Mouse (Mus musculus): ENCODE measurements around the gene Med8. TPM values are rescaled to one million over a fixed set of nuclear protein-coding genes. Genes with fewer than 3 reads are reported as not detected.

The Med8 gene
- polyA plus RNA-seq, 1 experiment = 76.1 TPM

DNA sequence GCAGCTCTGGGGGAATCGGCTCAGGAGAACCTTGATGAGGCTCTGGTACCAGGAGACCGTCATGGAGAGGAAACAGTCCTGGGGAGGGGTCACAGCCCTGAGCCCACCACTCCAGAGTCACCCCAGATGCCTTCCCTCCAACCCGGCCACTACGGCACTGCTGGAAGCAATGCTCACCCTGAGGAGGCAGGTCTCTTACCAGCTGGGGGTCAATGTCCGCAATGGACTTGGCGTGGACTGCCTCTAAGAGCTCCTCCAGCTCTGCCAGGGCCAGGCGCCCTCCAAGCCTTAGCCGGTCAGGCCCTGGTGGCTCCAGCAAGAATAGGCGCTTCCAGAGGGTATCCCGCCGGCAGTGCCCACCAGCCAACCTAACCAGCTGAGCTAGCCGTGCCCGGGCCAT is 44.5 kb upstream of the Med8 start:
- no peaks in the 10 kb centered on the region for H3K9me3 ChIP-seq (replicated peaks; ENCODE audit: control insufficient read depth, insufficient read depth, low read length, poor library complexity, severe bottlenecking)
- TF ChIP-seq EP300 (IDR thresholded peaks at IDR 0.05; ENCODE audit: insufficient read depth, low read depth, low read length) (no peak), CTCF (IDR thresholded peaks at IDR 0.05; ENCODE audit: low read depth, low read length) (no peak), POLR2A (IDR thresholded peaks at IDR 0.05; ENCODE audit: insufficient read depth, low read length) (no peak)
- H3K27ac ChIP-seq (ENCODE audit: insufficient read depth, low read length) = no peak overlapping the region
- H3K4me3 ChIP-seq (ENCODE audit: low read depth, low read length) = no peak overlapping the region
- no peaks in the 10 kb centered on the region for H3K27me3 ChIP-seq (ENCODE audit: control insufficient read depth, insufficient read depth, low read length, poor library complexity, severe bottlenecking)
- no peak overlapping the region for H3K9ac ChIP-seq (ENCODE audit: low read depth, poor library complexity, severe bottlenecking)
- H3K4me1 ChIP-seq (ENCODE audit: control insufficient read depth, insufficient read depth, low read length) = no peaks in the 10 kb centered on the region
- H3K36me3 ChIP-seq (ENCODE audit: control insufficient read depth, insufficient read depth, low read length, poor library complexity, severe bottlenecking) = peaks cover 19% of the 10 kb centered on the region

DNA sequence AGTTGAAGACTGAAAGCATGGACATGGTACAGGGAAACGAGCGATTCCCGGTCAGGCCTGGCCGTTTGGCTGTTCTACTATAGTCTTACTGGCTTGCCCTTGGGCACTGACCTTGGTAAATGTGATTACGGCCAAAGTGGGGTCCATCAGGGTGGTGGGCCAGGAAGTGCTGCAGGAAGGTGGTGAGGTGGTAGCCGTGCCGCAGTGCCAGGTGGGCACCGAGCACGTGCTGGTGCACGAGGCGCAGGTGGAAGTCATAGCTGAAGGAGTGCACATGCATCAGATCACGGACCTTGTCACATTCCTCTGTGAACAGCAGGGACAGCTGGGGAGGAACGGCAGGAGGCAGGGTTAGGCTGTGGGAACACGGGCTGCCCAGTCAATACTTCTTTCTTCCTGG is 43.1 kb upstream of the Med8 start:
- peaks cover 24% of the 10 kb centered on the region for H3K36me3 ChIP-seq (ENCODE audit: control insufficient read depth, insufficient read depth, low read length, poor library complexity, severe bottlenecking)
- H3K27ac ChIP-seq (ENCODE audit: insufficient read depth, low read length) = no peak overlapping the region
- H3K4me3 ChIP-seq (ENCODE audit: low read depth, low read length) = no peak overlapping the region
- TF ChIP-seq EP300 (IDR thresholded peaks at IDR 0.05; ENCODE audit: insufficient read depth, low read depth, low read length) = no peak
- no peak for TF ChIP-seq POLR2A (IDR thresholded peaks at IDR 0.05; ENCODE audit: insufficient read depth, low read length)
- TF ChIP-seq CTCF (IDR thresholded peaks at IDR 0.05; ENCODE audit: low read depth, low read length) = no peak
- no peaks in the 10 kb centered on the region for H3K4me1 ChIP-seq (ENCODE audit: control insufficient read depth, insufficient read depth, low read length)
- no peaks in the 10 kb centered on the region for H3K9me3 ChIP-seq (replicated peaks; ENCODE audit: control insufficient read depth, insufficient read depth, low read length, poor library complexity, severe bottlenecking)
- no peak overlapping the region for H3K9ac ChIP-seq (ENCODE audit: low read depth, poor library complexity, severe bottlenecking)
- H3K27me3 ChIP-seq (ENCODE audit: control insufficient read depth, insufficient read depth, low read length, poor library complexity, severe bottlenecking) = no peaks in the 10 kb centered on the region

DNA sequence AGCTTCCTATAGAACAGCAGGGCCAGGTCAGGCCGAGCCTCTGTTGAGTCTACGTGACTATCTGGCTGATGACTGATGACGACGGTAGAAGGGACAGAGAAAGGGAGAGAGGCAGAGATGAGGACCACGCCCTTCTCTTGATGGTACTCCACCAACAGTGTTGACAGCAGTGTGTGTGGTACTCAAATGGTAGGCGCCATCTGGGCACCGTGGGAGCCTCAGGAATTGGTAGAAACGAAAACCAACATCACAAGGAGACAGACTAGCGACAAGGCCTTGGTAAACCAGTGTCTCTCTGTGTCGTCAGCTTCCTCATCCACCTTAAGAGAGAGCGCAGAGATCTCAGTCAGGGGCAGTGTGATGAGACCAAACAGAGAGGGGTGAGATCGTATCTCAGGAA is 41.6 kb upstream of the Med8 start:
- no peaks in the 10 kb centered on the region for H3K4me1 ChIP-seq (ENCODE audit: control insufficient read depth, insufficient read depth, low read length)
- no peaks in the 10 kb centered on the region for H3K27me3 ChIP-seq (ENCODE audit: control insufficient read depth, insufficient read depth, low read length, poor library complexity, severe bottlenecking)
- H3K27ac ChIP-seq (ENCODE audit: insufficient read depth, low read length) = no peak overlapping the region
- TF ChIP-seq CTCF (IDR thresholded peaks at IDR 0.05; ENCODE audit: low read depth, low read length) (no peak), EP300 (IDR thresholded peaks at IDR 0.05; ENCODE audit: insufficient read depth, low read depth, low read length) (no peak), POLR2A (IDR thresholded peaks at IDR 0.05; ENCODE audit: insufficient read depth, low read length) (no peak)
- no peak overlapping the region for H3K9ac ChIP-seq (ENCODE audit: low read depth, poor library complexity, severe bottlenecking)
- H3K4me3 ChIP-seq (ENCODE audit: low read depth, low read length) = no peak overlapping the region
- H3K9me3 ChIP-seq (replicated peaks; ENCODE audit: control insufficient read depth, insufficient read depth, low read length, poor library complexity, severe bottlenecking) = no peaks in the 10 kb centered on the region
- peaks cover 31% of the 10 kb centered on the region for H3K36me3 ChIP-seq (ENCODE audit: control insufficient read depth, insufficient read depth, low read length, poor library complexity, severe bottlenecking)

DNA sequence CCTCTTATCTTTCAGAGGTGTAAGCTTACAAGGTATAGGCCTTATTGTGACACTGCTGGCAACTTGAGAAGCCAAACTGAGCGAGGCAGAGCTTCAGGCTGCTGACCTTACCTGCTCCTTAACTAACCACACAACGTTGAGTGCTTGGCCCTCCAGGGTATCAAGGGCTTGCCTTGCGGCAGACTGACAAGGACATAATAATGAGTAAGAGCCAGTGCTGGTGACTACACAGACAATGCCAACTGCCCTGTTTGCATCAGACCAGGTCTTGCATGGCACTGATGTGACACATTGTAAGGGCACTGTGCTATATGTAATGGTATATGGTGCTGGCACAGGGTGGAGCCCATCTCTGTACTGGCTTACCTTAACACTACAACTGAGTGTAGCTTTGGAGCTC is 40.5 kb upstream of the Med8 start:
- Histone ChIP-seq H3K36me3 (ENCODE audit: control insufficient read depth, insufficient read depth, low read length, poor library complexity, severe bottlenecking) (peaks cover 36% of the 10 kb centered on the region), H3K27me3 (ENCODE audit: control insufficient read depth, insufficient read depth, low read length, poor library complexity, severe bottlenecking) (no peaks in the 10 kb centered on the region), H3K9ac (ENCODE audit: low read depth, poor library complexity, severe bottlenecking) (no peak overlapping the region), H3K4me1 (ENCODE audit: control insufficient read depth, insufficient read depth, low read length) (no peaks in the 10 kb centered on the region), H3K9me3 (replicated peaks; ENCODE audit: control insufficient read depth, insufficient read depth, low read length, poor library complexity, severe bottlenecking) (no peaks in the 10 kb centered on the region), H3K27ac (ENCODE audit: insufficient read depth, low read length) (no peak overlapping the region), H3K4me3 (ENCODE audit: low read depth, low read length) (no peak overlapping the region)
- TF ChIP-seq POLR2A (IDR thresholded peaks at IDR 0.05; ENCODE audit: insufficient read depth, low read length) (no peak), EP300 (IDR thresholded peaks at IDR 0.05; ENCODE audit: insufficient read depth, low read depth, low read length) (no peak), CTCF (IDR thresholded peaks at IDR 0.05; ENCODE audit: low read depth, low read length) (no peak)

DNA sequence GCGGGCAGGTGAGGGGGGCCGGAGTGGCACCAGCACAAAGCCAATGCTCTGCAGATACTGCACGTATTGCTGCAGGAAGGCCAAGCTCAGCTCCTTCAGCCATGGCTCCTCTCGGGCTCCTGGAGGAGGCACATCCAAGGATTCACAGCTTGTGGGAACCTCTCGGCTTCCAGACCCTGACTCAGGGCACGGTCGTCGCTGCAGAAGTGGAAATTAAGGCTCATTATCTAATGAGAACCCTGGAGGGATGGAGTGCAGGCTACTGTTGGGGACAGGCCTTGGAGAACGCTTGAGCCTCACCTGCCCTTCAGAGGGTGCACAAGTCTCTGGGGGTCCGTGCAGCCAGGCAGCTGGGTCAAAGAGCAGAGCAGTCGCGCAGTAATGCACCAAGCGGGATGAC is 37.3 kb upstream of the Med8 start:
- TF ChIP-seq CTCF (IDR thresholded peaks at IDR 0.05; ENCODE audit: low read depth, low read length) = no peak
- no peak for TF ChIP-seq POLR2A (IDR thresholded peaks at IDR 0.05; ENCODE audit: insufficient read depth, low read length)
- TF ChIP-seq EP300 (IDR thresholded peaks at IDR 0.05; ENCODE audit: insufficient read depth, low read depth, low read length) = no peak
- no peak overlapping the region for H3K4me3 ChIP-seq (ENCODE audit: low read depth, low read length)
- peaks cover 49% of the 10 kb centered on the region for H3K36me3 ChIP-seq (ENCODE audit: control insufficient read depth, insufficient read depth, low read length, poor library complexity, severe bottlenecking)

DNA sequence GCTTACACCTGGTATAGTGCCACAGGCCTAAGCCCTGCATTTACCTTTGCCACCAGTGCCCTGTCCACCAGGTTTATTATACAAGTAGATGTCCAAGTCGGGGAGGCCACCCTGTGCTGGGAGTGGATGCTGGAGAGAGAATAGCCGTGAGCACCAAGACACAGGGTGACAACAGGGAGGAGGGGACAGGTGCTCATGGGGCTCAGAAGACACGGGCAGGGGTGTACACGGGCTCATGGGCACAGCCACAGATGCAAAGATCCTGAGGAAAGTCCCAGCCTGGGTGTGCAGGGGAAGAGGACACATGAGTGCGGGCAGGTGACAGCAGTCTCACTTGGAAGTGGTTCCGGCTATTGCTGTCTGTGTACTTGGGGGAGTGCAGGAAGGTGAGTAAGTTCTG is 33.1 kb upstream of the Med8 start:
- Histone ChIP-seq H3K4me3 (ENCODE audit: low read depth, low read length) (no peak overlapping the region), H3K27me3 (ENCODE audit: control insufficient read depth, insufficient read depth, low read length, poor library complexity, severe bottlenecking) (no peaks in the 10 kb centered on the region), H3K27ac (ENCODE audit: insufficient read depth, low read length) (no peak overlapping the region), H3K9me3 (replicated peaks; ENCODE audit: control insufficient read depth, insufficient read depth, low read length, poor library complexity, severe bottlenecking) (no peaks in the 10 kb centered on the region), H3K9ac (ENCODE audit: low read depth, poor library complexity, severe bottlenecking) (no peak overlapping the region), H3K4me1 (ENCODE audit: control insufficient read depth, insufficient read depth, low read length) (no peaks in the 10 kb centered on the region), H3K36me3 (ENCODE audit: control insufficient read depth, insufficient read depth, low read length, poor library complexity, severe bottlenecking) (peaks cover 43% of the 10 kb centered on the region)
- no peak for TF ChIP-seq CTCF (IDR thresholded peaks at IDR 0.05; ENCODE audit: low read depth, low read length)
- no peak for TF ChIP-seq EP300 (IDR thresholded peaks at IDR 0.05; ENCODE audit: insufficient read depth, low read depth, low read length)
- TF ChIP-seq POLR2A (IDR thresholded peaks at IDR 0.05; ENCODE audit: insufficient read depth, low read length) = no peak

More for the DNA sequence above, 37.3 kb upstream of the Med8 start:
- no peak overlapping the region for H3K9ac ChIP-seq (ENCODE audit: low read depth, poor library complexity, severe bottlenecking)
- no peaks in the 10 kb centered on the region for H3K4me1 ChIP-seq (ENCODE audit: control insufficient read depth, insufficient read depth, low read length)
- H3K27me3 ChIP-seq (ENCODE audit: control insufficient read depth, insufficient read depth, low read length, poor library complexity, severe bottlenecking) = no peaks in the 10 kb centered on the region
- no peak overlapping the region for H3K27ac ChIP-seq (ENCODE audit: insufficient read depth, low read length)
- no peaks in the 10 kb centered on the region for H3K9me3 ChIP-seq (replicated peaks; ENCODE audit: control insufficient read depth, insufficient read depth, low read length, poor library complexity, severe bottlenecking)
